Mouse (Mus musculus) forebrain, embryonic 13.5 days (tissue): ENCODE measurements around the gene Ksr1. TPM values are rescaled to one million over a fixed set of nuclear protein-coding genes. Genes with fewer than 3 reads are reported as not detected.
A peak's percentile ranks its signal among the peaks of the same experiment; 100 is the strongest.

Source experiments
- ATAC-seq: fragments of 200-750 bp; cut with Nextera tagmentation; 2 replicates; pipeline ENCODE4 v1.8.0; 2017
- H3K27ac ChIP-seq: fragments of 300-500 bp; sonication (generic); 2 replicates; pipeline ENCODE4 v1.5.1; 2015; ENCODE audit warnings: inconsistent platforms, mild to moderate bottlenecking, moderate library complexity
- H3K27me3 ChIP-seq: fragments of 300-500 bp; sonication (generic); 2 replicates; pipeline ENCODE4 v1.6.1; 2015; ENCODE audit warnings: mild to moderate bottlenecking, inconsistent platforms
- H3K36me3 ChIP-seq: fragments of 300-500 bp; sonication (generic); 2 replicates; pipeline ENCODE4 v1.6.1; 2015; ENCODE audit warnings: mild to moderate bottlenecking, inconsistent platforms; ENCODE audit not compliant: poor library complexity, severe bottlenecking
- H3K4me1 ChIP-seq: fragments of 300-500 bp; sonication (generic); 2 replicates; pipeline ENCODE4 v1.6.1; 2015; ENCODE audit warnings: inconsistent platforms
- H3K4me2 ChIP-seq: fragments of 300-500 bp; sonication (generic); 2 replicates; pipeline ENCODE4 v1.6.1; 2015; ENCODE audit warnings: inconsistent platforms, mild to moderate bottlenecking, moderate library complexity
- H3K4me3 ChIP-seq: fragments of 300-500 bp; sonication (generic); 2 replicates; pipeline ENCODE4 v1.5.1; 2015; ENCODE audit warnings: mild to moderate bottlenecking, inconsistent platforms
- H3K9ac ChIP-seq: fragments of 300-500 bp; sonication (generic); 2 replicates; pipeline ENCODE4 v1.6.1; 2015; ENCODE audit warnings: mild to moderate bottlenecking, inconsistent platforms
- H3K9me3 ChIP-seq: fragments of 300-500 bp; sonication (generic); replicated peaks from 2 replicates; pipeline ENCODE4 v1.6.1; 2016; ENCODE audit warnings: inconsistent platforms
- WGBS: fragments of 180-500 bp; shearing (Covaris S2); methylation state at CpG from one replicate; pipeline ENCODE4 v1.1.7; 2015; 5-methylcytosine and 5-hydroxymethylcytosine counted together
- polyA plus RNA-seq: library from polyadenylated mRNA; unstranded; fragments of >200 nt; fragmentation: Nextera tagmentation; extraction: Ambion mirVana; gene quantifications from 2 replicates; pipeline ENCODE4 v1.2.1, GENCODE M21; 2015

Ksr1 gene
- polyA plus RNA-seq, 1 experiment from 2014 or later, result 4.1 TPM

DNA sequence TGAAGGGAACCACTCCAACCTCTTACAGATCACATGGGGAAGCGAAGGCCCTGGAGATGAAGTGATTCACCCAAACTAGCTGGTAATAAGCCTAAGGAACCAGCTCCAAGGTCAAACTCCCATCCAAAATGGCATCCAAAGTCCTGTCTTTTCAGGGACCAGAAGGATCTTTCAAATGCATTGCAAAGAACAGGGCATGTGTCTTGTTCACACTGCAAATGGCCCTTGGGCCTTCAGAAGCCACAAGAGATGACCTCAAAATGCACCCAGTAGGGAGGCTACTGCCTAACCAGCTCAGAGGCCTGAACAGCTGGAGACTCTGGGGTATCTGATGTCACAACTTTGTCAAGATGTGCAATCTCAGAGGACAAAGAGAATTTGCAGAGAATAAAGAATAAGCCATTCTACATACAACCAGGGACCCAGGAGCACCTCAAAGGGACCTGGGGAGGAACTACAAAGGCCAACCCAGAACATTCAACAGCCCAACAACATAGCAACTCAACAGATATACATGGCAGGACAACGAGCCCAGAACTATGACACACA, 2.1 kb downstream of the Ksr1 start:
- Histone ChIP-seq H3K27me3 (no peaks in the 10 kb centered on the region), H3K4me2 (peak overlapping the region; percentile 77), H3K9me3 (no peaks in the 10 kb centered on the region), H3K4me3 (peak overlapping the region; percentile 87), H3K4me1 (peaks cover 39% of the 10 kb centered on the region), H3K27ac (peak overlapping the region; percentile 91), H3K9ac (peak overlapping the region; percentile 92), H3K36me3 (no peaks in the 10 kb centered on the region)
- WGBS, result 74% methylated on average over 2 of the region's 2 CpGs
- ATAC-seq, result no peak

DNA sequence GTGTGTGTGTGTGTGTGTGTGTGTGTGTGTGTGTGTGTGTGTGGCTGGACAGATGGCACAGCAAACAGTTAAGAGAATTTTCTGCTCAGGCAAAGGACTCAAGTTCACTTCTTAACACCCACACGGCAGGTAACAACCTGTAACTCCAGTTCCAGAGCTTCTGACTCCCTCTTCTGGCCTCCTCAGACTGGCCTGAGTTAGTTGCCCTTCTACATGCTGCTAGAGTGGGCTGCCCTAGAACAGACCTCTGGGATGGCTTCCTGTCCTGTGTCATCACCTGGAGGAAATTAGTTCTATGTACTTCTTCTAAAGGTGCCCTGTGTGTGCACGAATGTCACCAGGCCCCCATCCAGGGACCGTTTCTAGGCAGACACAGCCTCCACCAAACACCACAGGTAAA, 2.9 kb downstream of the Ksr1 start:
- Histone ChIP-seq H3K4me2 (no peak overlapping the region; the same call in 1 of the 2 replicates), H3K27me3 (no peaks in the 10 kb centered on the region), H3K4me1 (peaks cover 39% of the 10 kb centered on the region), H3K4me3 (no peak overlapping the region), H3K27ac (no peak overlapping the region), H3K9me3 (no peaks in the 10 kb centered on the region), H3K9ac (no peak overlapping the region), H3K36me3 (no peaks in the 10 kb centered on the region)
- ATAC-seq, result no peak
- 93% methylated on average over 3 of the region's 3 CpGs for WGBS

DNA sequence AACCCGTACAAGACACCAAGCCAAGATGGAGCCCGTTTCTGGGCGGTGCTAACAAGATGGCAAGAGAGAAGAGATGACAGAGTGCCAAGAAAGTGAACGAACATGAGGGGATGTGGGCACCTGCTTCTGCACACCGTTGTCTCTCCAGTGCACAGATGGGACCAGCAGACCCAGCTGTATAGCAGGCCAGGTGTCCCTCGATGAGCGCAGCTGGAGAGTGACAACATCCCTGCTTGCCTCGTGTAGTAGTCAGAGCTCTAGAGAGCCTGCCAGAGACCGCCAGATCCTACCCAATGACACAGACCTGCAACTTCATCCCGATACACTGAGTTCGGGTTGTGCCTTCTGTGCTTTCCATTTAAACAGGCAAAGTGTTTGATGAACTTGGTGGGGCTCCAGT, 3.8 kb downstream of the Ksr1 start:
- Histone ChIP-seq H3K36me3 (no peaks in the 10 kb centered on the region), H3K9me3 (no peaks in the 10 kb centered on the region), H3K4me1 (peaks cover 39% of the 10 kb centered on the region), H3K27me3 (no peaks in the 10 kb centered on the region), H3K4me3 (no peak overlapping the region), H3K4me2 (no peak overlapping the region), H3K9ac (no peak overlapping the region), H3K27ac (no peak overlapping the region)
- no peak for ATAC-seq
- 85% methylated on average over 11 of the region's 11 CpGs for WGBS

DNA sequence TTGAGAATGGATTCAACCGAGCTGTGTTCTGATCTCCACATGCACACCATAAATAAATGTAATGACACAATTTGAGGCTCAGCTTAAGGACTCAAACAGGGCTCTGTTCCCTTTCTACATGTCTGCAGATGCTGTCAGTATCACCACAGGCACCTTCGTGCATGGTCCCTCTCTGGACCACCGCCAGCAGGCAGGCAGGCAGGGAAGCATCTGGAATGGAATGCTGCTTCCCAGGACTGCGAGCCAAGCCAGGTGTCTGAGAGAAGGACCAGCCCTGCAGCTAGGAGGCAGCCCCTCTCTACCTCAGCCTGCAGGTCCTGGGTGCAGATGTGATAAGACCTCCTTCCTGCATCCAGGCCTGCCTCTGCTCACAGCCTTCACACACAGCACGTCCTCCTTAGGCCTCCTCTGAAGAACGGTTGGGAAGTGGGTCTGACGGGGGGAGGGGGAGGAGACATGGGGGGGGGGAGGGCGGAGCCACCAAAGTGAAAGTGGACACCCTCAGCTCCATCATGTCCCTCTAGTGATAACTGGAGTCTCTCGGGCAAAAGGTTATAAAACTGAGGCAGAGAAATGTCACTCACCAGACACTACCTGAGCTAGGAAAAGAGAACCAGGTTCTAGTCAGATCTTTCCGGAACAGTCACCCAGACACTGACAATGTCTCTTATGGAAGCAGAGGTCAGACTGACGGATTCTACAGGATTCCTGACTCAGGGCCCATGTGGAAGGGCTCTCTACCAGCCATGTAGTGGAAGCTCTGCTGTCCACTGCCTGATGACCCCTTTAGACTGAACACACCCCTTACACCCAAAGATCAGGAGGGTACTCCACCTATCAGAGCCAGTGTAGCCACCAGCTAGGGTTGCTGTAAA, 4.7 kb downstream of the Ksr1 start:
- H3K4me2 ChIP-seq, result no peak overlapping the region
- no peak overlapping the region for H3K27ac ChIP-seq
- H3K9ac ChIP-seq, result no peak overlapping the region
- no peaks in the 10 kb centered on the region for H3K27me3 ChIP-seq
- H3K9me3 ChIP-seq, result no peaks in the 10 kb centered on the region
- ATAC-seq, result no peak
- H3K4me3 ChIP-seq, result no peak overlapping the region
- peaks cover 39% of the 10 kb centered on the region for H3K4me1 ChIP-seq
- H3K36me3 ChIP-seq, result 0 out of 2 replicates have a peak, but pooled peaks cover 3% of the 10 kb centered on the region
- WGBS, result 44% methylated on average over 11 of the region's 11 CpGs

DNA sequence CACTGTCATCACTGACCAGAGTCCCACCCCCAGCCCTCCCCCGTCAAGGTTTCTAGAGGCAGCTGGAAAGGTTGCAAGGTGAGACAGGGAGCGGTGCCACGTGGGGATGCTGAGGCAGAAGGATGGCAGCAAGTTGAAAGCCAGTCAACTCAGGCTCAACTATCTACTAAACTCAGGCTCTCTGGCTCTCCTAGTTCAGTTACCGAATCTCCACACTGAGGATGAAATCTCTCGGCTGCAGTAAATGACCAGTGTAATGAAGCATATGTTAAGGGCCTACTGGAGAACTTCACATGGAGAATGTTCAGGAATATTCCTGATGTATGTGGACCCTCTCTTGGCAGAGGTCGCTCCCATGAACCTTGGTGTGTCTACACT, 5.7 kb downstream of the Ksr1 start:
- Histone ChIP-seq H3K27ac (no peak overlapping the region), H3K36me3 (0 out of 2 replicates have a peak, but pooled peaks cover 3% of the 10 kb centered on the region), H3K27me3 (no peaks in the 10 kb centered on the region), H3K9ac (no peak overlapping the region), H3K9me3 (no peaks in the 10 kb centered on the region), H3K4me3 (no peak overlapping the region), H3K4me2 (no peak overlapping the region), H3K4me1 (peaks cover 48% of the 10 kb centered on the region)
- ATAC-seq, result no peak
- WGBS, result 86% methylated on average over 6 of the region's 6 CpGs

DNA sequence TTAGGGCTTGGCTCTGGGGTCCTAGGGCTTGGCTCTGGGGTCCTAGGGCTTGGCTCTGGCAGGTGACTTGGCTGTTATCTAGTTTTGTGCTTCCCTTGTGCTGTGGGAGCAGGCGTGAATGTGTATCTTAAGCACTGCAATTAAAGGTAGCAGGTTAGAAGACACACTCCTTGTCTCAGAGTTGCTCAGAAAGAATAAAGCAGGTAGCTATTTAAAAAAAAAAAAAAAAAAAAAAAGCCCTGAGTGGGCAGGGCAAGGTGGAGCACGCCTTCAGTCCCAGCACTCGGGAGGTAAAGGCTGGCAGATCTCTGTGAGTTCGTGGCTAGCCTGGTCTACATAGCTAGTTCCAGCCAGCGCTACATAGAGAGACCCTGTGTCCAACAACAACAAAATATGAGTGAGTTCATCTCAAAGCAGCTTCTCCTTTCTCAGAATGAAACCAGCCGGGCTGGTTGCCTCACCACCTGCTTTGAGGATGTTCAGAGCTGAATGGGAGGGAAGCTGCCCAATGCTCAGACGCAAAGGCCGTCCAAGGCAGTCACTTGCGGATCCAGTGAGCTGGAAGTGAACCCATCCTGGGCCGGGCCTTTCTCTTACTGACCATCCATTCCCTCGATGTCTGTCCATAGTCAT, 6.2 kb downstream of the Ksr1 start:
- peaks cover 48% of the 10 kb centered on the region for H3K4me1 ChIP-seq
- ATAC-seq, result no peak
- H3K36me3 ChIP-seq, result 0 out of 2 replicates have a peak, but pooled peaks cover 3% of the 10 kb centered on the region
- H3K4me2 ChIP-seq, result no peak overlapping the region
- no peaks in the 10 kb centered on the region for H3K9me3 ChIP-seq
- H3K27ac ChIP-seq, result no peak overlapping the region
- H3K27me3 ChIP-seq, result no peaks in the 10 kb centered on the region
- H3K9ac ChIP-seq, result no peak overlapping the region
- WGBS, result 91% methylated on average over 11 of the region's 11 CpGs
- H3K4me3 ChIP-seq, result no peak overlapping the region

DNA sequence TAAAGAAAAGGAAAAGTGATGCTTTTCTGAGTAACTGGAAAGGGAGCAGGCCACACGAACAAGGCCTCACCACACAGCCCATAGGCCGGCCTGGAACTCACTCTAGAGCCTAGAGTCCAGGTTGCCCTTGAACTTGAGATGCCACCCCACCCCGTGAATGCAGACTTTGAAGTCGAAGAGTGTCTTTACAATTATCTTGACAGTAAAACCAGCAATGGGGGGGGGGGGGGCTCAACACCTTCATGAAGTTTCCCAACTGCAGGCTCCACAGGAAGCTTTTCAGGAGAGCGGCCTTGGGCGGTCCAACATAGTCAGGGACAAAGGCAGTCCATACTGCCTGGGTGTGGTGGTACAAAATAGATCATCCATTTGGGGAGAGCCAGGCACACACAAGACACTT, 7.6 kb downstream of the Ksr1 start:
- H3K9me3 ChIP-seq, result no peaks in the 10 kb centered on the region
- no peaks in the 10 kb centered on the region for H3K27me3 ChIP-seq
- H3K9ac ChIP-seq, result no peak overlapping the region
- 92% methylated on average over 6 of the region's 6 CpGs for WGBS
- H3K27ac ChIP-seq, result no peak overlapping the region
- no peak overlapping the region for H3K4me3 ChIP-seq
- H3K4me1 ChIP-seq, result peaks cover 34% of the 10 kb centered on the region
- ATAC-seq, result no peak
- H3K4me2 ChIP-seq, result no peak overlapping the region
- H3K36me3 ChIP-seq, result 0 out of 2 replicates have a peak, but pooled peaks cover 3% of the 10 kb centered on the region

DNA sequence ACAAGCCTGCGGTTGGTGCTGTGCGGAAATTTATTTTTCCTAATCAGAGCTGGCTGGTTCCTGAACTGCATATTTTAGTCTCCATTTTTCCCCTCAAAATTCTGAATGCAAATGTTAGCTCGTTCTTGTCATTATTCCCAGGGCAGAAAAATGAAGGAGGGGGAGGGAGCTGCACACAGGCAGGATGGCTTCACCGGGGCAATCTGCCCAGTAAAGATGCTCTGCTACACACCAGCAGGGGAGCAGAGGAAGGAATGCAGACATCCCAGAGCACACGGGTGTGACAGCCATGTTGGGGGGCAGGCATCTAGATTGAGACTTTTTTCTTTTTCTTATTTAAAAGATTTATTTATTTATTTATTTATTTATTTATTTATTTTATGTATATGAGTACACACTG, 9.0 kb downstream of the Ksr1 start:
- 66% methylated on average over 5 of the region's 5 CpGs for WGBS
- H3K27me3 ChIP-seq, result no peaks in the 10 kb centered on the region
- H3K27ac ChIP-seq, result no peak overlapping the region; the same call in 1 of the 2 replicates

DNA sequence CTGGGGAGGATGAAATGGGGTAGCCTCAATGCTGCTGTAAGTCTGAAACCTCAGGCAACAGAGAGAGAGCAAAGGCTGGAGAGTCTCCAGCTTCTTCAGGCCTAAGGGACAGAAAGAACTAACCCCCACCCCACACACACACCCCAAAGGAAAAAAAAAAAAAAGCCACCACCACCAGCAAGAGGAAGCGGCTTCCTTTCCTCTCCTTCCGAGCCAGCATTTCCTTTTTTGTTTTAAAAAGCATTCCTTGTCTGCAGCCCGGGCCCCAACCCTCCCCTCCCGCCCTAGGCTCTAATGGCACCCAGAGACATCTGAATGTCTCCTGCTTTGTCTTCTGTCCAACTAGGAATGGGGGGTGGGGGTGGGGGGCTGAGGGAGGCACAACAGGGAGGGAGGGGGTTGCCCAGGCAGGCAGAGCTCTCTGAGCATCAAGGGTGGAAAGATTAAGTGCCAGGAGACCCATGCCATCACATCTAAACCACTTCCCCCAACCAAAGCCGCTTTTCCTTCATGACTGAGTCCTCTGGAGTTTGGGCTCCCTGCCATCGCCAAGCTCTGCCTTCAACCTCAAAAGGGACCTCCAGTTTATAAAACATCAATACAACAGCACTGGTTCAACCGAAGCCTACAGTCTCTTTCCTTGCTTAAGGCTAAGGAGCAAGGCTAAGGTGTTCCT, 10.4 kb downstream of the Ksr1 start:
- H3K36me3 ChIP-seq, result 0 out of 2 replicates have a peak, but pooled peaks cover 3% of the 10 kb centered on the region
- 38% methylated on average over 7 of the region's 7 CpGs for WGBS
- peaks cover 21% of the 10 kb centered on the region for H3K4me1 ChIP-seq
- 0 out of 2 replicates have a peak overlapping the region, but pooled peaks have one; percentile 16 for H3K27ac ChIP-seq
- no peak for ATAC-seq
- no peak overlapping the region for H3K4me3 ChIP-seq
- no peaks in the 10 kb centered on the region for H3K27me3 ChIP-seq
- no peak overlapping the region for H3K4me2 ChIP-seq
- 0 out of 2 replicates have a peak overlapping the region, but pooled peaks have one; percentile 12 for H3K9ac ChIP-seq
- no peaks in the 10 kb centered on the region for H3K9me3 ChIP-seq

More for the DNA sequence above, 9.0 kb downstream of the Ksr1 start:
- Histone ChIP-seq H3K9ac (no peak overlapping the region), H3K36me3 (0 out of 2 replicates have a peak, but pooled peaks cover 3% of the 10 kb centered on the region), H3K4me3 (no peak overlapping the region), H3K4me2 (no peak overlapping the region), H3K9me3 (no peaks in the 10 kb centered on the region), H3K4me1 (peaks cover 30% of the 10 kb centered on the region)
- no peak for ATAC-seq

DNA sequence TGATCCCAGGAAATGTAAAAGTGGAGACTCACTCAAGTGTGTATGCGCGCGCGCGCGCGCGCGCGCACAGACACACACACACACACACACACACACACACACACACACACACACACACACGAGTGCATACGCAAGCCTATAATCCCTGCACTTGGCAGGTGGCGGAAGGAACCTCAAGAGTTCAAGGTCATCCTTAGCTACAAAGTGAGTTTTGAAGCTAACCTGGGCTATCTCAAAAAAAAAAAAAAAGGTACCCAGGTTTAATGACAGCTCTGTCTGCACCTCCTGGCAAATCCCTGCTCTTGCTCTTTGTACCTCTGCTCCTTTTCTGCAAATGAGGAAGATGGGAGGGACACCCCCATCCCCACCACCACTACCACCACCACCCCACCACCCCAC, 11.1 kb downstream of the Ksr1 start:
- H3K27ac ChIP-seq, result no peak overlapping the region
- no peak overlapping the region for H3K4me3 ChIP-seq
- H3K4me1 ChIP-seq, result peaks cover 19% of the 10 kb centered on the region
- no peaks in the 10 kb centered on the region for H3K27me3 ChIP-seq
- H3K9me3 ChIP-seq, result no peaks in the 10 kb centered on the region
- H3K36me3 ChIP-seq, result 0 out of 2 replicates have a peak, but pooled peaks cover 3% of the 10 kb centered on the region
- no peak for ATAC-seq
- no peak overlapping the region for H3K4me2 ChIP-seq
- H3K9ac ChIP-seq, result no peak overlapping the region
- WGBS, result 97% methylated on average over 13 of the region's 13 CpGs

DNA sequence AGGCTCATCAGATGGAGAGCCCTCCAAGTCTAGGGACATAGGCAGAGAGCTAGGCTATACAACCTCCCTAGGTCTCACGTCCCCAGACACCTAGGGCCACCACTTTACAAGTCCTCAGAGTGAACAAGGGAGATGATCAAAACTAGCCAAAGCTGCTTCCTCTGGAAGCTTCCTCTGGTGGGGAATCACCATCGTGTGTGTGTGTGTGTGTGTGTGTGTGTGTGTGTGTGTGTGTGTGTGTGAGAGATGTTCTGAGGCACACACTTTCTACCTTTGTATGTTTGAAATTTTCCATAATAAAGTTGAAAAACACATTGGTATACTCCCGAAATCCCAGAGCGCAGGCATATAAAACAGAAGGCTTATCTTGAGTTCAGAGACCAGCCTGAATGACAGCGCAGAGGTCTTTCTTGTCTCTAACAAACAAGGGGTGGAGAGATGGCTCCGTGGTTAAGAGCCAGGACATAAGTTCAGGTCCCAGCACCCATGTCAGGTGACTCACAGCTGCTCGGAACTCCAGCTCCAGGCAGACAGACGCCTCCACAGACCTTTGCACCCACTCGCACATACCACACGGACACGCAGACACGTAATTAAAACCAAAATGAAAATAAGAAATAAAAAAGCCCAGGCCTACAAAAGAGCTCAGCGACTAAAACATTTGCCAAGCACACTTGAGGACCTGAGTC, 11.6 kb downstream of the Ksr1 start:
- ATAC-seq, result no peak
- Histone ChIP-seq H3K4me3 (no peak overlapping the region), H3K4me2 (no peak overlapping the region), H3K9ac (no peak overlapping the region), H3K36me3 (0 out of 2 replicates have a peak, but pooled peaks cover 3% of the 10 kb centered on the region), H3K9me3 (no peaks in the 10 kb centered on the region), H3K27me3 (no peaks in the 10 kb centered on the region), H3K27ac (no peak overlapping the region), H3K4me1 (peaks cover 19% of the 10 kb centered on the region)
- 87% methylated on average over 13 of the region's 13 CpGs for WGBS
